Mouse (Mus musculus) thymus, adult 2 months (tissue): Measurements from ENCODE around the gene Metap1d.

Source experiments
- CTCF ChIP-seq: fragments of 200-500 bp; IDR thresholded peaks from 2 replicates; pipeline ENCODE4 v1.5.1; 2012; ENCODE audit warnings: mild to moderate bottlenecking, control low read depth, low read length, moderate library complexity, borderline replicate concordance; ENCODE audit not compliant: control insufficient read depth, poor library complexity, insufficient read depth; ENCODE audit errors: extremely low read depth
- POLR2A ChIP-seq: fragments of 200-500 bp; IDR thresholded peaks from 2 replicates; pipeline ENCODE4 v1.6.1; 2012; ENCODE audit warnings: mild to moderate bottlenecking, low read length, control low read depth, moderate library complexity; ENCODE audit not compliant: control insufficient read depth, poor library complexity, insufficient read depth; ENCODE audit errors: extremely low read depth

DNA sequence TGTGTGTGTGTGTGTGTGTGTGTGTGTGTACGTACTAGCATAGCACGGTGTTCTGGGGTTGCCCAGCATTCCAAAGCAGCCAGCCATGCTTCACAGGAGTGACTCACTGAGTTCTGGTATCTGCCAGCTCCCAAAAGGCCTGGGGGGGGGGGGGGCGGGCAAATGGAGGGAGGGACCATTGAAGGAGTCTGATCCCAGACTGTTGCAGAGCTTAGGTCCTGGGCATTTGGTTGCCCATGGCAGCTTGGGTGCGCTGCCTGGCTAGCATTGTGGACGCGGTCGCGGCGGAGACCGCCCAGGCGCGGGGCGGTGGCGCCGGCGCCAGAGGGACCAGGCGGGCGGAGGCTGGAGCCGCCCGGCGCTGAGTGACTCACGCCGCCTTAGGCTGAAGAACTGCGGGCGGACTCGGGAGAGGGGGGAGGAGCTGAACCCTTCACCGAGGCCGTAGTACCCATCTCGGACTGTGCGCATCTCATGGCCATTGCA is 89.8 kb downstream of the Metap1d start:
- TF ChIP-seq POLR2A: no peak
- TF ChIP-seq CTCF: no peak
